Mouse (Mus musculus) right cerebral cortex, postnatal 36 days (tissue): ENCODE measurements around the gene Mrpl52.

Experiments
- DNase-seq, 2 experiments: peaks; one replicate each; pipeline ENCODE4 v3.0.0; 2022; ENCODE audit warnings: low spot score in 2 of 2, mixed read lengths in 1 of 2

Gene Mrpl52

GRCm38 (mm10) chr14:54426689-54427398 lies at the start of gene Mrpl52:
Gene Mrpl52, plus strand, starts transcription at chr14:54426909.
- DNase-seq = peak; percentile 88 to 89

DNA sequence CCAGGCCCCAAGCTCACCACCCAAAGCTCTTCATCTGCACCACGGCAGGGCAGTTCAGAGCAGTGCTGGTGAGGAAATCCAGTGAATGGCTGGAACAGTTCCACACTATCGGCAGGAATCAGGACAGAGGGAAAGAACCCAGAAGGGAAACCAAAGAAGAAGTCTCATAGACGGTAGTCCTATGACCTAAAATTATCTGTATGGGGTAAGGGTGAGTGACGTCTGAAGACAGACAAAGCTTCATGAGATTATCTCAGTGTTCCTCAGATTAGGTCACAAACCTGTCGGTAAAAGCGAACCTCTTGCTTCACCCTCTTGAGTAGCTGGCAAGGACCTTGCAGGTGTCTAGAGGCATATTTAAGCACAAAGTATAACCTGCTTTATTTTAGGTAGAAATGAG lies 49.5 kb upstream of the Mrpl52 start:
- no peak for DNase-seq

DNA sequence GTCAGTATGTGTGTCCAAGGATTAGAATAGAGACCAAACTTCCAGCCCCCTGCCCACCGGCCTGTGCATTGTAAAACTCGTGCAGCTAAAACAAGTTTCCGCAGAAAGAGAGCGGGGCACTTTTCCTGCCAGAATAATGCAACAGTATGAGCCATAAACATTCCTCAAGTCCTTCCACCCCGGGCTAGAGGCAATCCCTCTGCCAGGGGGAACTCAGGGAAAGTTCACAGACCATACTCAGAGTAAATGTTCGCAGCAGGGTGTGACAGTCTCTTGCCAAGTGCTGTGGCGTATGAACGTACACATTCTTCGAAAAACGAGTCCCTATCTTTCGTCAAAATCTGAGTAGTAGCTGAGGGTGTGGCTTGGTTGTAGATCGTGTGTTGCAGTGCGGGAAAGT lies 47.1 kb upstream of the Mrpl52 start:
- DNase-seq = no peak

- DNase-seq = no peak
Measured at GRCm38 (mm10) chr14:54380616-54381015, 46.1 kb upstream of the Mrpl52 start.

GRCm38 (mm10) chr14:54381816-54382215 lies 44.9 kb upstream of the Mrpl52 start:
- no peak for DNase-seq

- no peak for DNase-seq
Measured at GRCm38 (mm10) chr14:54382641-54383040, 44.1 kb upstream of the Mrpl52 start.

DNA sequence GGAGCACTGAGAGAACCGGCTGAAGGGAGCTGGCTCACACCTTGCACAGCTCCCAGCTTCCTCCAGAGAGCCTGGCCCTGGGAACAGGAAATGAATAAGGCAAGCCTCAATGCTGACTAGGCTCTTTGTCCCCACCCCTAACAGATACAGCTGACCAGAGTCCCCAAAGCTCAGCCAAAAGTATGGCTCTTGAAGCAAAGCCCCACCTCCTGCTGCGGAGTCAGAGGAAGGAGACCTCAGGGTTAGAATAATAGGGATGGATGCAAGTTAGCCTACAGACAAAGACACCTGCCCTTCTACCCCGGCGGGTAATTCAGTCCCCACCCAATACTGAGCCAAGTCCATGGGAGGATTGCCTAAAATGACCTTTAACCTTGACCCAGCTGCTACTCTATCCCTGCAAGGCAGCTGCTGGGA lies 43.3 kb upstream of the Mrpl52 start:
- no peak for DNase-seq

DNA sequence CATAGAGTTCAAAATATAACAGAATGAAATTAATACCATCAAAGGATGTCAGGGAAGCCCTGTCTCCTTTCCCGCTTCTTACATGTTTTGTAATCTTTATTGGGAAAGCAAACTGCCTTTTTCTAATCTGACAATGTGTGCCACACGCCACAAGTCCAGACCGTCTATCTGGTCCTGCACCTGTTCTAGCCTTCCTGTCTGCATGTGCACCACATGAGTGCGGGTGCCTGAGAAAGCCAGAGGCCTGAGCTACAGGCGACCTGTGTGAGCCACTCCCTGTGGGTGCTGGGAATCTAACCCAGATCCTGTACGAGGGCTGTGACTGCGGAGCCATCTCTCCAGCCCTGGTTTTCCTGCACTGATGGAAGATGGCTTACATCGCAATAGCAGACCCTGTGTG lies 42.3 kb upstream of the Mrpl52 start:
- no peak for DNase-seq

- no peak for DNase-seq
Measured at GRCm38 (mm10) chr14:54385968-54386618, 40.6 kb upstream of the Mrpl52 start.

DNA sequence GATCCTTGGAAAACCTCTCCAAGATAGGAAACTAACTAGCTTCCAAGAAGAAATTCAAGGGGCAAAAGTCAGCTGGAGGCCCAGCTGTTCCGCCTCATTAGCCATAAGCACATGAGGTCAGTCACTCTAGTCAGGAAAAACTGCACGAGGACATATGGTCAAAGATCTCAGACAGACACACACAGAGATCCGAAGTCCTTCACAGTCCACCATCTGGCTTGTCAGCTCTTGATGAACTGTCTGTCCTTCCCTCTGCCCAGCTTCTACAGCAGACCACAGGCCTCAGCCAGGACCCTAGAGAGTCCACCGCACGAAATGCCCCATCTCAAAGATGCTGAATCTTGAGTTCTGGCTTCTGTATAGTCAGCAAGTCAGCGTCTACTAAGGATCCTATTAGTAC lies 39.2 kb upstream of the Mrpl52 start:
- no peak for DNase-seq

GRCm38 (mm10) chr14:54390843-54391242 lies 35.9 kb upstream of the Mrpl52 start:
- DNase-seq = no peak

- DNase-seq = no peak
Measured at GRCm38 (mm10) chr14:54393794-54394193, 32.9 kb upstream of the Mrpl52 start.

- no peak for DNase-seq
Measured at GRCm38 (mm10) chr14:54394309-54394708, 32.4 kb upstream of the Mrpl52 start.

DNA sequence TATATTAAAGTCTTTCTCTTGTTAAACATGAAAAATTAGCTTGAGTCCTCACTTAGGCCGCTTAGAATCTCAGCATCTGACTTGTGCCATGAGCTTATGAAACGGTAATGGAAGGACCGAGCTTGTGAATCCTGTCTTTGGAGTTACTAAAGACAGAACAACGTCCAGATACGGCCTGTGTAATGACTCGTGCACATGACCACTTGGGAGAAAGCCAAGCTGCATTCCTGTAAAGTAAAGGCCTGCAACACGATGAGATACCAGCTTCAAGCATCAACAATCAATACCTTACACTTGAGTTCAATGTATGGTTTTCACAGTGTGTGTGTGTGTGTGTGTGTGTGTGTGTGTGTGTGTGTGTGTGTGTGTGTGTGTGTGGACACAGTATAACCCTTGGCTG lies 30.0 kb upstream of the Mrpl52 start:
- DNase-seq = no peak

- DNase-seq = no peak
Measured at GRCm38 (mm10) chr14:54397872-54398527, 28.7 kb upstream of the Mrpl52 start.

DNA sequence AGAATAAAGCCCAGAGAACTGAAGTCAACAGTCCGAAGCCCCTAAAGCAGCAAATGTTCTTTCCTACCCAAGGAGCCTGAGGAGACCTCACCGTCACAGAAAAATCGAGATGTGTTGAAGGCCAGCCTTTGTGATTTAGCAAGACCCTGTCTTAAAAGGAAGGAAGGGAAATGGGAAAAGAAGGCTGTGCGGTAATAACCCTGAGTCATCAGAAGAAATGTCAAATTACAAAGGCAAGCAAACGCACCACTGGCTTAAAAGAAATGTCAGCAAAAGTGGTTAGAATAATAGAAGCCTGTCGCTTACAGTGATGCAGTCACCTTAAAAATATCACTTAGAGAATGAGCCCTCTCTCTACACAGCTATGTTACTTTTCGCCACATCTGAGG lies 28.2 kb upstream of the Mrpl52 start:
- no peak for DNase-seq

- DNase-seq = no peak
Measured at GRCm38 (mm10) chr14:54398921-54399382, 27.8 kb upstream of the Mrpl52 start.

DNA sequence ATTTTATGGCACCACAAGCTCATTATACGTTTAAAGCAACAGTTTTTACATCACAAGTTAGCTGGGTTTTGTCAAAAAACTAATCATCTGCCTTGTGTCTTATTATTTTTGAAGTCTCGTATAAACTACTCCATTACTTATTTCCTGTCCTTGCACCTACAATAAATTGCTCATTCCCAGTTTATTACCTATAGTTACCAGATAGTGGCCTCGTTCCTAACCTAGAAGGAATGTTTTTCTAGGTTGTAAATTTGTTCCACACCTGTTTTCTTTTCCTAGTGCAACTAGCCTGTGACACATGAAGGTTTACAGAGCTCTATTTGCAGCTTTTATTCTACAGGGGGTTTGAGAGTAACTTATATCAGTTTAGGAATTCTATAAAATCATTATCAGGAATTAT lies 25.0 kb upstream of the Mrpl52 start:
- DNase-seq = no peak

GRCm38 (mm10) chr14:54408336-54409056 lies 18.2 kb upstream of the Mrpl52 start:
- DNase-seq = no peak

GRCm38 (mm10) chr14:54409057-54409645 lies 17.6 kb upstream of the Mrpl52 start:
- no peak for DNase-seq

GRCm38 (mm10) chr14:54409980-54410810 lies 16.5 kb upstream of the Mrpl52 start:
- no peak for DNase-seq
